Mouse (Mus musculus) heart, embryonic 15.5 days (tissue): ENCODE measurements around the gene Robo1. TPM values are rescaled to one million over a fixed set of nuclear protein-coding genes. Genes with fewer than 3 reads are reported as not detected.
"Not testable (repeated sequence)": the region's sequence is repeated elsewhere in the genome, so short reads cannot be mapped to it uniquely, and the experiment has no call there.

Experiments
- ATAC-seq: fragments of 200-750 bp; cut with Nextera tagmentation; replicated peaks from 2 replicates; pipeline ENCODE4 v1.8.0; 2017; ENCODE audit warnings: low read depth, moderate TSS enrichment; ENCODE audit not compliant: insufficient number of reproducible peaks, insufficient read depth, low FRiP score
- H3K27ac ChIP-seq: fragments of 300-500 bp; sonication (generic); 2 replicates; pipeline ENCODE4 v1.5.1; 2015; ENCODE audit warnings: mild to moderate bottlenecking, inconsistent platforms
- H3K27me3 ChIP-seq: fragments of 300-500 bp; sonication (generic); 2 replicates; pipeline ENCODE4 v1.6.1; 2015; ENCODE audit warnings: inconsistent platforms
- H3K36me3 ChIP-seq: fragments of 300-500 bp; sonication (generic); 2 replicates; pipeline ENCODE4 v1.6.1; 2015; ENCODE audit warnings: mild to moderate bottlenecking, inconsistent platforms
- H3K4me1 ChIP-seq: fragments of 300-500 bp; sonication (generic); replicated peaks from 2 replicates; pipeline ENCODE4 v1.6.1; 2015; ENCODE audit warnings: inconsistent platforms
- H3K4me2 ChIP-seq: fragments of 300-500 bp; sonication (generic); 2 replicates; pipeline ENCODE4 v1.6.1; 2015; ENCODE audit warnings: inconsistent platforms, mild to moderate bottlenecking, moderate library complexity
- H3K4me3 ChIP-seq: fragments of 300-500 bp; sonication (generic); 2 replicates; pipeline ENCODE4 v1.5.1; 2015; ENCODE audit warnings: mild to moderate bottlenecking, inconsistent platforms
- H3K9ac ChIP-seq: fragments of 300-500 bp; sonication (generic); 2 replicates; pipeline ENCODE4 v1.6.1; 2015; ENCODE audit warnings: mild to moderate bottlenecking, inconsistent platforms
- H3K9me3 ChIP-seq: fragments of 300-500 bp; sonication (generic); replicated peaks from 2 replicates; pipeline ENCODE4 v1.6.1; 2016; ENCODE audit warnings: inconsistent platforms
- WGBS: fragments of 180-500 bp; shearing (Covaris S2); methylation state at CpG from one replicate; pipeline ENCODE4 v1.1.7; 2015; ENCODE audit warnings: mixed read lengths; 5-methylcytosine and 5-hydroxymethylcytosine counted together
- polyA plus RNA-seq: library from polyadenylated mRNA; unstranded; fragments of >200 nt; fragmentation: Nextera tagmentation; extraction: Ambion mirVana; gene quantifications from 2 replicates; pipeline ENCODE4 v1.2.1, GENCODE M21; 2015

Gene Robo1
- polyA plus RNA-seq, 1 experiment from 2014 or later = 10.2 TPM

DNA sequence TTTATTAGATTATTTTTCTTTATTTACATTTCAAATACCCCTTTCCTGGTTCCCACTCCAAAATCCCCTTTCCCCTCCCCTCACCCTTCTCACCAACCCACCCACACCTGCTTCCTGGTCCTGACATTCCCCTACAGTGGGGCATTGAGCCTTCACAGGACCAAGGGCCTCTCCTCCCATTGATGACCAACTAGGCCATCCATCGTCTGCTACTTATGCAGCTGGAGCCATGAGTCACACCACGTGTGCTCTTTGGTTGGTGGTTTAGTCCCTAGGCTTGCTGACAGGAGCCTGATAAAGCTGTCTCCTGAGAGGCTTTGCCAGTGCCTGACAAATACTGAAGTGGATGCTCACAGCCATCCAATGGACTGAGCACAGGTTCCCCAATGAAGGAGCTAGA lies 254.0 kb downstream of the Robo1 start:
- H3K4me3 ChIP-seq, ATAC-seq, H3K9ac ChIP-seq, H3K4me1 ChIP-seq, H3K4me2 ChIP-seq, H3K36me3 ChIP-seq, H3K27ac ChIP-seq, H3K9me3 ChIP-seq, H3K27me3 ChIP-seq: not testable (repeated sequence)
- WGBS = 26% methylated on average over 2 of the region's 2 CpGs

DNA sequence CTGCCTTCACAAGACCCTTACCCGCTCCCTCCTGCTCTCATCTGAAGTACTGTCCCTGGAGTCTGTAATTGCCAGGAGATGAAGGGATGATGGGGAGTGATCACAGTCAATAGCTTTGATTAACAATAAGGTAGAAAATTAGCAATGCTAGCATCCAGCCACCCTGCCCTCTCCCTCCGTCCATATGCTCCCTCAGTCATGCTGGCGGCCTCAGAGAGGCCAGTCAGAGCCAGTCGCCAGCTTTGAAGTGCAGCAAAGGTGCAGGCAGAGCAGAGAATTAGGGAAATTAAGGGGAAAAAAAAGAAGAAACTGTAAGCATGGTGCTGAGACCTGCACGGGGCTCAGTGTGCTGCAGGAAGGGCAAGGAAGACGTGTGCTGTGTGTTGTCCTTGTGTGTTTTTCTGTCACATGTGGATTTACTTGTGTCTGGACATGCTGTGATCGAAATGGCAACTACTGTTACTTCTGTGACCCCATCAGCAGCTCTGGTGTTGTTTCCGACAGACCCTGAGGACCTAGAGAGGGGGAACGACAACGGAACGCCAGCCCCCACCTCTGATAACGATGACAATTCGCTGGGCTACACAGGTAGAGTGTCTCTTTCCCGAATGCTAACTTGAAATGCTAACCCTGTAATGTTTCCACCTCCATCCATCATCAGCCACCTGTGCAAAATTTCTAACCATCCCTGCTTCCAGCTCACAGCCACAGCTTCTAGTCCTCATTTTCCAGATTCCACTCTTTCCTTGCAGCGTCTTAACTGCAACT lies 255.3 kb downstream of the Robo1 start:
- no peaks in the 10 kb centered on the region for H3K9me3 ChIP-seq
- no peaks in the 10 kb centered on the region for H3K27me3 ChIP-seq
- 30% methylated on average over 15 of the region's 15 CpGs for WGBS
- 0 out of 2 replicates have a peak, but pooled peaks cover 2% of the 10 kb centered on the region for H3K4me1 ChIP-seq
- no peak overlapping the region for H3K9ac ChIP-seq
- ATAC-seq = no peak
- no peaks in the 10 kb centered on the region for H3K36me3 ChIP-seq
- 0 out of 2 replicates have a peak overlapping the region, but pooled peaks have one; percentile 2 for H3K4me2 ChIP-seq
- H3K27ac ChIP-seq = no peak overlapping the region
- no peak overlapping the region for H3K4me3 ChIP-seq

DNA sequence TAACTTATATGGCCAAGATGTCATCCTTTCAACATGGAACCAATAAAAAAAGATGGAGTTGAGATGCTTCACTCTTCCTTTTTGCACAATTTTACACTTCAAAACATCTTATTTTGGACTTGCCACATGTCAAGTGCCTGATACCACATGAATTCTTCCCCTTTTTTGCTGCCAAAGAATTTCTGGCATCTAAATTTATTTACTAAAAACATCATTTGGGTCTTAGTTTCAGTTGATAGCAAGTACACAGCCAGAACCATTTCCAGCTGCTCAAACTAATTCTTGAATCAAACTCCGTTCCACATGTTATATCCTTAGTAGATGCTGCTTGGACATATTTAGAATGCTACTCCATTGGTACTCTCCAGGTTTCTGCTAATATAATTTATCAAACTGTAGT lies 267.1 kb downstream of the Robo1 start:
- no peaks in the 10 kb centered on the region for H3K4me1 ChIP-seq
- no peak overlapping the region for H3K4me2 ChIP-seq
- ATAC-seq = no peak
- H3K4me3 ChIP-seq = no peak overlapping the region
- WGBS = 86% methylated on average over 1 of the region's 1 CpGs
- no peak overlapping the region for H3K9ac ChIP-seq
- H3K9me3 ChIP-seq = no peaks in the 10 kb centered on the region
- H3K36me3 ChIP-seq = no peaks in the 10 kb centered on the region
- no peak overlapping the region for H3K27ac ChIP-seq
- no peaks in the 10 kb centered on the region for H3K27me3 ChIP-seq

DNA sequence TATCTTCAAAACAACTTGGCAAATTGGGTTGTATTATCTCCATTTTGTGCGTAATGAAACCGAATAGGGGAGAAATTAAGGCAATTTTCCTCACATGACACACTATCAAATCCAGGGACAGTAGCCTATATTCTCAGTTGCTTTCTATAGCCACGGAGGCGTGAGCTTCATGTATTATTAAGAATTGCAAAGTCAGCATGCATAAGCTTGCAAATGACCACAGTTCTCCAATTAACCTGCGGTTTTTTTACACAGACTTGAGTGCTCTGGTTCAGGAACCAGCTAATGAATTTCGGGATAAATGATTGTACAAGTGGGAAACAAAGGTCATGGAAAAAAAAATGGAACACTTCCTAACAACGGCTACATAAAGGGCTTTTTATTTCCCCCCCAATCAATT lies 268.9 kb downstream of the Robo1 start:
- no peak overlapping the region for H3K9ac ChIP-seq
- no peaks in the 10 kb centered on the region for H3K36me3 ChIP-seq
- H3K27ac ChIP-seq = no peak overlapping the region
- WGBS = 74% methylated on average over 7 of the region's 7 CpGs
- H3K4me1 ChIP-seq = no peaks in the 10 kb centered on the region
- no peaks in the 10 kb centered on the region for H3K27me3 ChIP-seq
- H3K9me3 ChIP-seq = no peaks in the 10 kb centered on the region
- no peak overlapping the region for H3K4me2 ChIP-seq
- no peak for ATAC-seq
- no peak overlapping the region for H3K4me3 ChIP-seq

DNA sequence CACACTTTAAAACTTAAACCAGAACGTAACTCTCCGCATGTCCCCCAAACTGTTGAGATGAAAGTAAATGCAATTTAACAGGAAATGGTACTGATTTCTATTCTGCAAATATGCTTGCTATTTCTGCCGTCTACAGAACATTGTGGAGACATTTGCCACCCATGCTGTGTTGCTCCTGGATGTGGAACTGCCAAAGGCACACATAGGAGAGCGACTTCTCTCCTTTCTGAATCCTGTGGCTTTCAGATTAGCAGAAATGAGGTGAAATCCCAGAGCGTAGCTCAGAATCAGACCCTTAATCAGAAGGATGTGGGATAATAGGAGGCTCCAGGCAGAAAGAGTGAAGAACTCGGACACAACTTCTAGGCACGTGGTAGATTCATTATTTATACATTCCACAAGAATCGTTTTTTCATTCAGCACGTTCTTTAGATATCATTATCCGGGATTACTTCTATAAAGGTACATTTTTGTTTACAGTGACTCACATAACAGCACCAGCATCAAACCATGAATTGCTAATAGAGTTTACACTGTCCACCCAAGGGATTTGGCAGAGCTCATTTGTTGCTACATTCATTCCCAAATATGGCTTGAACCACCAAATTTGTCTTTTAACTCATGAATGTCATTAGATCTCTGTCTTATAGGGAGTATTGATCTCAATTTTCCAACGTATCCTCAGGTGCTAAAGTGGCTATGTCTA lies 276.5 kb downstream of the Robo1 start:
- Histone ChIP-seq H3K36me3 (no peaks in the 10 kb centered on the region), H3K9ac (no peak overlapping the region), H3K4me1 (no peaks in the 10 kb centered on the region), H3K4me3 (no peak overlapping the region), H3K4me2 (no peak overlapping the region), H3K27me3 (no peaks in the 10 kb centered on the region), H3K9me3 (no peaks in the 10 kb centered on the region), H3K27ac (no peak overlapping the region)
- ATAC-seq = no peak
- 74% methylated on average over 11 of the region's 11 CpGs for WGBS

DNA sequence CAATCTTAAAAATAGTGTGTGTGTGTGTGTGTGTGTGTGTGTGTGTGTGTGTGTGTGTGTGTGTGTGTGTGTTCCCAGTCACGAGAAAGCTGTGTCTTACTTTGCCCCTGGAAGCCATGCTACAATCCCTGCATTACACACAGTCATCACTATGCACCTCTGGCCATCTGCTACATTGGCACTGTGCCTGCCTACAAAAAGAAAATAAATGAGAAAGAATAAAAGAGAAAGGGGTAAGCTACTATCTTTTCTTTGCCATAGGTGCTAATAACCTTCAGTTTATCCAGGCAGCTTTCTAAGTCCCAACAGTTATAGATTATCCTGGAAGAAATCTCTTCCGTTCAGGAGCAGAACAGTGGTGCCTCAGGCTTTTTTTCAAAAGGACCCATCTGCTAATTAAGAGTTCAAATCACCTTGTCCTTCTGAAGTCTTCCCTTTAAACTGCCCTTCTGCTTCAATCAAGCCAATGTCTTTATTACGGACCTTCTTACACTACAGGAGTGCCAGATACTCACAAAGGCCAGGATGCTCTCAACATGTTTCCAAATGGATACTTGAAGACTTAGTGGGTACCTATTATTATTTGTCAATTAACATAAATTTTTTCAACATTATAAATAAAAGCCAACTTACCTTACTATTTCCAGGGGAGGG lies 277.2 kb downstream of the Robo1 start:
- H3K36me3 ChIP-seq = no peaks in the 10 kb centered on the region
- H3K4me3 ChIP-seq = no peak overlapping the region
- H3K27me3 ChIP-seq = no peaks in the 10 kb centered on the region
- H3K9ac ChIP-seq = no peak overlapping the region
- 64% methylated on average over 3 of the region's 3 CpGs for WGBS
- H3K27ac ChIP-seq = no peak overlapping the region
- no peaks in the 10 kb centered on the region for H3K9me3 ChIP-seq
- H3K4me1 ChIP-seq = no peaks in the 10 kb centered on the region
- no peak for ATAC-seq
- H3K4me2 ChIP-seq = no peak overlapping the region

DNA sequence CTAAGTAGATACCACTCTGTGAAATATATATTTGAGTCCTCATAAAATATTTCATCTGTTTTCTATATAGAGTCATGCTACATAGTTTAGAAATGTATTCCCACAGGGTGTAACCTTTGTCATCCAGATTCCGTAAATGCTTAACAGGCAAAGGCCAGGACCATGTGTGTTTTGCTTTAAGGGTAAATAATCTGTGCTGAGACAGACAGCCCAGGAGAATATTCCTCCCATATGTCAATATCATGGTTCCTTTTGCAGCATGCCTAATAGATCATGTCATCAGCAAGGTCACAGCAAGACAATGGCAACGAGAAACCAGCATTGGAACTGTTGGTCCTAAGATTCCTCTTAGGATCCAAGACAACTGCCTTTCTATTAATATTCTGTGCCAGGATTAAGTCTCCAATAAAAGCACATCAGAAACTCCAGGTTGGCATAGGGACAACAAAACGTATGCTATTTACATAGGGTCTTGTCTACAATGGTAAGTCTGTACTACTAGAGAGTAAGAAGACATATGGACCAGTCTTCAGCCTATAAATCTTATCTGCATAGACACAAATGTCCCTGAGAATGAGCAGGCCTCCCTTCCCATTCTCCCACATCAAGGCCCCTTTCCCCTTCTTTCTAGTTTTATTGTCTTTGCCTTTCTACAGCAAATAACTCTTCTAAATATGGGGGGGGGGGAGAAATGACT lies 279.4 kb downstream of the Robo1 start:
- Histone ChIP-seq H3K36me3 (no peaks in the 10 kb centered on the region), H3K9me3 (no peaks in the 10 kb centered on the region), H3K4me3 (no peak overlapping the region), H3K27ac (no peak overlapping the region), H3K27me3 (no peaks in the 10 kb centered on the region), H3K4me1 (no peaks in the 10 kb centered on the region), H3K4me2 (no peak overlapping the region), H3K9ac (no peak overlapping the region)
- WGBS = 63% methylated on average over 3 of the region's 3 CpGs
- no peak for ATAC-seq

DNA sequence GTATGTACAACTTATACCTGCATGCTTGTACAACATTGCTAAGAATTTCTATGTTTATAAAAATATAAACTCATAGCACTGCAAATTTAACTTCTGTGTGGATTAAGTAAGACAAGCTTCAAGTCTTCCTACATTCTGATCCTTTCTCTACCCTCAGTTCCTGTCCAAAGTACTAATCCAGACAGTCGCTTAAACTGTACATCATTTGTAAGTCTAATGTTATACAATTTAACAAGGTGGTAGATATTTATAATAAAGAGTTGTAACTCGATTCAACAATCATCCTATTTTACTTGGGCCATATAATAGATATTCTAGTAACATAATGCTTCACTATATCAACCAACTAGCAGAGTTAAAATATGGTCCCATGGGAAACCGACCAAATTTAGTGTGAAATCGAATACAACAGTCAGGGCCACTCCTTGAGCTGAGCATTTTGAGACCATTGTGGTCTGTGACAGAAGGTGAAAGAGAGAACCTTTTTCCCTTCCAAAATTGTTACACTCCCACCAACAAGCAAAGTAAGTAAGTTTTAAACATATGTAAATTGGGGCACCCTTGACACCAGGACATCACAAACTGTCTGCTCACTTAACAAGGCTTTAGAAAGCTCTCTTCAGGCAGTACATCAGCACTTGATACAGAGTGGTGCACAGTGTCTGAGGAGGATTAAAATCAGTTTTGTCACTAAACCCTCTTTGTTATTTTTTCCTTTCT lies 295.5 kb downstream of the Robo1 start:
- Histone ChIP-seq H3K4me3 (no peak overlapping the region), H3K4me2 (no peak overlapping the region), H3K4me1 (no peaks in the 10 kb centered on the region), H3K9me3 (no peaks in the 10 kb centered on the region), H3K36me3 (no peaks in the 10 kb centered on the region), H3K27me3 (no peaks in the 10 kb centered on the region), H3K9ac (no peak overlapping the region), H3K27ac (no peak overlapping the region)
- 79% methylated on average over 4 of the region's 4 CpGs for WGBS
- ATAC-seq = no peak

DNA sequence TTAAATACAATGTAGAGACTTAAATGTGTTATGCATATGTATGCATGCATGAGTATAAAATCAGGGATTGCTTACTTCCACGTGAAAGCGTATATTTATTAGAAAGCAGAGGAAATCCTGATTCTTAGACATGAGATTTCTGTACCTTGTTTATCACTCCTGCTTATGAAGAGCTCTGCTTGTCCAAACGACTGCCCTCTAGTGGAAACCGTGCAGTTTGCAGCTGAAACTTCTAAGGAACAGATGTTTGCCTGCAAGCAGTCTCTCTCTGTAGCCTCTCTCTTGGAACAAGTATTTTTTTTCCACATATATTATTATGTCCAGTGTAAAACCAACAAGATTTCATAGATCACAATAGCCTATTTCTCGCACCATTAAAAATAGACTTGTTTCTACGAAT lies 297.0 kb downstream of the Robo1 start:
- 22% methylated on average over 6 of the region's 6 CpGs for WGBS
- H3K27ac ChIP-seq = no peak overlapping the region
- no peaks in the 10 kb centered on the region for H3K9me3 ChIP-seq
- H3K4me2 ChIP-seq = no peak overlapping the region
- no peaks in the 10 kb centered on the region for H3K36me3 ChIP-seq
- H3K27me3 ChIP-seq = no peaks in the 10 kb centered on the region
- no peak for ATAC-seq
- H3K4me1 ChIP-seq = no peaks in the 10 kb centered on the region
- H3K4me3 ChIP-seq = no peak overlapping the region
- no peak overlapping the region for H3K9ac ChIP-seq

DNA sequence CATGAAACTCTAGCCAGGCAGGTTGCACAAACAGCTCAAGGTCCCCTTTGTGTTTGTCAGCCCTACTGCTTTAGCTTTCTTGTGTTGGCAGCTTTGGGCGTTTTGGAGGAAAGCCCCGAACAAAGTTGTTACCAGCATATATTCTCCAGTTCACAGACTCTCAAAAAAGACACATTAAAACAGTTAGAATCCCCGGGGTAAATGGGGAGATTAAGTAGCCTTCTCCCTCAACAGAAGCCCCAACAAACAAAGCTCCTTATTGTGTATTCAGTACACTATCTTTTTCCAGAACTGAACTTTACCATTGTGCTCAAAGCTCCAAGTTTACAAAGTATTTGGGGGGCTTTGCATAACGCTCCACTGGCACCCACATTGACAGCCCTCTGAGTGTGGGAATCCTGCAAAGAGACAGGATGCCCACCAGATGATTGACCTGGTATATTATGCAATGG lies 302.6 kb downstream of the Robo1 start:
- H3K36me3 ChIP-seq = no peaks in the 10 kb centered on the region
- WGBS = 62% methylated on average over 4 of the region's 4 CpGs
- H3K4me1 ChIP-seq = no peaks in the 10 kb centered on the region
- H3K4me3 ChIP-seq = no peak overlapping the region
- H3K27ac ChIP-seq = no peak overlapping the region
- H3K4me2 ChIP-seq = no peak overlapping the region
- no peaks in the 10 kb centered on the region for H3K9me3 ChIP-seq
- no peak overlapping the region for H3K9ac ChIP-seq
- H3K27me3 ChIP-seq = no peaks in the 10 kb centered on the region
- ATAC-seq = no peak

DNA sequence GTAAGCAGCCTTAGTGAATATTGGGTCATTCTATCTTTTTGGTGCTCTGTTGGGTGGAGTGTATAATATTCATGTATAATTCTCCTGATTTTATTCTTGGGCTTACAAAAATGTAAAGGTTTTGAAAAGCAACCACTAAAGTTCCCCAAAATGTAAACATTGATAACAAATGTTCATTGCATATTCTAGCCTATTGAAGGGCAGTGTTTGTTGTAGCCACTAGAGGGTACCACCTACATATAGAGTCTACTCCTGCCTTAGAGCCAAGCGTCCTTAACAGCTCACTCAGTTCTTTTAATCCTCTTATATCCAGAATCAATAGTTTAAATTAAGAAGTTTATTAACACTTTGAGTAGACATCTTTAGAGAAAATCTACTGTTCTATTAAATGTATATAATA lies 306.8 kb downstream of the Robo1 start:
- Histone ChIP-seq H3K9me3 (no peaks in the 10 kb centered on the region), H3K4me2 (no peak overlapping the region), H3K4me3 (no peak overlapping the region), H3K4me1 (no peaks in the 10 kb centered on the region), H3K27me3 (no peaks in the 10 kb centered on the region), H3K9ac (no peak overlapping the region), H3K36me3 (no peaks in the 10 kb centered on the region), H3K27ac (no peak overlapping the region)
- 4% methylated on average over 1 of the region's 1 CpGs for WGBS
- no peak for ATAC-seq
